In the genomic region with DNA sequence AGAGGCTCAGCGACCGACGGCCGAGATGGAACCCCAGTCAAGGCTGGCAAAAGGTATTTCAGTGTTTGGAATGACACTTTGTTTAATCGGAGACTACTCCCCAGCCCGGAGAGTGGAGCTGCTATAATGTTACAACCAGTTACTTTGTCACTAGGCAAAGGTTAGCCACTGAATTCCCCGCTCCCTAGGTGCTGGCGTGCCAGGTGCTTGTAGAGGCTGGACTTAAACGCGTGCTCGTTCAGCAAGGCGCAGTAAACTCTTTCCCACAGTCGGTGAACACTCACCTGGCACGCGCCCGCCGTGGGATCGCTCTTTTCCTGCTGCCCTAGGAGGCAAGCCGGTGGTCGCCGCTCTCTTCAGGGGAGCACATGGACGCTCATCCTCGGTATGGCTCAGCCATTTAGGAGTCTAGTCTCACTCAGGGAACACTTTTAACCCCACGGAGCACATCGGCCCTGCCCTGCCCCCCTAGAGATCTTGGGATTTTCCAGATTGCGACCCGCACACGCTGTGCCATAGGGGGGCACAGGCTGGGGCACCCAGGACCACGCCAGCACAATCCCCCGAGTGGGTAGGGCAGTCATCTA, we compare ENCODE assay signal across 8 mouse cellular contexts. TPM values are rescaled to one million over a fixed set of nuclear protein-coding genes. Genes with fewer than 3 reads are reported as not detected.
DNase-seq lines count a peak whose midpoint lies in the region; ATAC-seq and TF ChIP-seq lines count a peak whose summit lies in the region.

No protein-coding gene starts in this region.

- H3K27ac ChIP-seq in heart, embryonic 10.5 days: peak overlapping the region; percentile 89
- peak overlapping the region; percentile 91 for H3K27ac ChIP-seq in hindbrain, embryonic 10.5 days
- H3K27ac ChIP-seq in liver, embryonic 12.5 days: peak overlapping the region; percentile 69
- peak overlapping the region; percentile 90 for H3K27ac ChIP-seq in testis, adult 2 months (ENCODE audit: control insufficient read depth, insufficient read depth, low read depth, low read length)

- H3K9me3 ChIP-seq in heart, embryonic 10.5 days: no peaks in the 10 kb centered on the region
- H3K9me3 ChIP-seq in G1E (replicated peaks): no peaks in the 10 kb centered on the region
- no peaks in the 10 kb centered on the region for H3K9me3 ChIP-seq in hindbrain, embryonic 10.5 days
- H3K9me3 ChIP-seq in liver, embryonic 12.5 days (replicated peaks): no peaks in the 10 kb centered on the region

- H3K4me3 ChIP-seq in heart, embryonic 10.5 days: peak overlapping the region; percentile 76
- peak overlapping the region; percentile 91 for H3K4me3 ChIP-seq in G1E (ENCODE audit: low read depth, low read length)
- peak overlapping the region; percentile 83 for H3K4me3 ChIP-seq in hindbrain, embryonic 10.5 days
- H3K4me3 ChIP-seq in liver, embryonic 12.5 days: peak overlapping the region; percentile 95
- H3K4me3 ChIP-seq in testis, adult 2 months (ENCODE audit: control insufficient read depth, low read depth, low read length): peak overlapping the region; percentile 94

- intact Hi-C loops in heart, postnatal 14 days (cut with DNase I): no loop called here

- H3K9ac ChIP-seq in liver, embryonic 12.5 days: peak overlapping the region; percentile 96

- no peak for TF ChIP-seq POLR2A in testis, adult 2 months (IDR thresholded peaks at IDR 0.05; ENCODE audit: control insufficient read depth, low read depth, low read length)

- H3K4me1 ChIP-seq in heart, embryonic 10.5 days: peaks cover 62% of the 10 kb centered on the region
- peaks cover 71% of the 10 kb centered on the region for H3K4me1 ChIP-seq in G1E (ENCODE audit: insufficient read depth, low read depth, low read length)
- peaks cover 64% of the 10 kb centered on the region for H3K4me1 ChIP-seq in hindbrain, embryonic 10.5 days (replicated peaks)
- peaks cover 76% of the 10 kb centered on the region for H3K4me1 ChIP-seq in liver, embryonic 12.5 days
- H3K4me1 ChIP-seq in testis, adult 2 months (ENCODE audit: control insufficient read depth, insufficient read depth, low read length): peaks cover 29% of the 10 kb centered on the region

- H3K27me3 ChIP-seq in heart, embryonic 10.5 days (ENCODE audit: insufficient read depth, poor library complexity, severe bottlenecking): peaks cover 5% of the 10 kb centered on the region; the same call in 1 of the 2 replicates
- no peaks in the 10 kb centered on the region for H3K27me3 ChIP-seq in G1E (ENCODE audit: insufficient read depth, low read length)
- peaks cover 13% of the 10 kb centered on the region; the same call in 1 of the 2 replicates for H3K27me3 ChIP-seq in hindbrain, embryonic 10.5 days (ENCODE audit: insufficient read depth, poor library complexity, severe bottlenecking)
- no peaks in the 10 kb centered on the region for H3K27me3 ChIP-seq in liver, embryonic 12.5 days (replicated peaks)
- H3K27me3 ChIP-seq in testis, adult 2 months (ENCODE audit: control insufficient read depth, insufficient read depth, low read length): no peaks in the 10 kb centered on the region

- ATAC-seq in G1E (ENCODE audit: extremely low read depth, insufficient number of reproducible peaks, low FRiP score, poor library complexity, severe bottlenecking): no peak
- peak; percentile 9 for ATAC-seq in liver, embryonic 12.5 days

- 0 out of 2 replicates have a peak, but pooled peaks cover 6% of the 10 kb centered on the region for H3K36me3 ChIP-seq in heart, embryonic 10.5 days
- H3K36me3 ChIP-seq in G1E (replicated peaks): peaks cover 57% of the 10 kb centered on the region
- H3K36me3 ChIP-seq in hindbrain, embryonic 10.5 days: peaks cover 11% of the 10 kb centered on the region; the same call in 1 of the 2 replicates
- peaks cover 22% of the 10 kb centered on the region for H3K36me3 ChIP-seq in liver, embryonic 12.5 days
- no peaks in the 10 kb centered on the region for H3K36me3 ChIP-seq in testis, adult 2 months (ENCODE audit: control insufficient read depth, insufficient read depth, low read length)

- DNase-seq in heart, embryonic 10.5 days (ENCODE audit: low spot score): no peak
- DNase-seq in heart, postnatal 14 days: no peak
- peak; percentile 30 for DNase-seq in G1E (ENCODE audit: low spot score)
- DNase-seq in hindbrain, embryonic 10.5 days (ENCODE audit: low spot score): no peak
- DNase-seq in urinary bladder, postnatal 4 days (ENCODE audit: low spot score in 2 of 2): no peak
- no peak for DNase-seq in thymus, postnatal 0 days (ENCODE audit: low spot score)

- H3K4me2 ChIP-seq in liver, embryonic 12.5 days: peak overlapping the region; percentile 94

- WGBS in heart, embryonic 10.5 days: 2% methylated on average over 30 of the region's 30 CpGs
- WGBS in hindbrain, embryonic 10.5 days: 4% methylated on average over 30 of the region's 30 CpGs
- WGBS in liver, embryonic 12.5 days (ENCODE audit: insufficient replicate concordance): 2% methylated on average over 30 of the region's 30 CpGs

- TF ChIP-seq CTCF in G1E (IDR thresholded peaks at IDR 0.05; ENCODE audit: low read depth, low read length): no peak
- no peak for TF ChIP-seq CTCF in testis, adult 2 months (IDR thresholded peaks at IDR 0.05; ENCODE audit: control insufficient read depth, insufficient read depth, insufficient replicate concordance, low read depth, low read length)

RNA-seq across cellular contexts. Expression of gene Map2k3, which starts 0.5 kb away (rescaled TPM):
- polyA plus RNA-seq in heart, embryonic 10.5 days (2016; fragmentation: Nextera tagmentation; extraction: Ambion mirVana): 86.5 and 91.3 TPM in 2 replicates
- total RNA-seq in heart, postnatal 14 days (2021): 10 to 100 TPM; 71.2 to 77.8 TPM
- total RNA-seq in G1E (2014; fragmentation: Nextera tagmentation): 24.6 and 32.1 TPM in 2 replicates
- total RNA-seq in G1E (2017): 22.1 and 30.6 TPM in 2 replicates
- 189 and 219 TPM in 2 replicates for polyA plus RNA-seq in G1E (2012)
- 55.9 and 67.5 TPM in 2 replicates for polyA plus RNA-seq in hindbrain, embryonic 10.5 days (2016; fragmentation: Nextera tagmentation; extraction: Ambion mirVana)
- polyA plus RNA-seq in liver, embryonic 12.5 days (2016; fragmentation: Nextera tagmentation; extraction: Ambion mirVana): 170 and 173 TPM in 2 replicates
- polyA plus RNA-seq in testis, adult 2 months (2012; rRNA removed): 36.6 and 36.8 TPM in 2 replicates
- polyA plus RNA-seq in thymus, postnatal 0 days (2015; fragmentation: Nextera tagmentation; extraction: Ambion mirVana): 70.5 and 73.5 TPM in 2 replicates

RNA-seq across cellular contexts. Expression of gene Natd1, which starts 16.8 kb away (rescaled TPM):
- 25.5 and 28.6 TPM in 2 replicates for polyA plus RNA-seq in heart, embryonic 10.5 days (2016; fragmentation: Nextera tagmentation; extraction: Ambion mirVana)
- 10 to 100 TPM; 14.5 to 17.4 TPM for total RNA-seq in heart, postnatal 14 days (2021)
- 10.5 and 10.9 TPM in 2 replicates for total RNA-seq in G1E (2014; fragmentation: Nextera tagmentation)
- 6.4 and 7.7 TPM in 2 replicates for total RNA-seq in G1E (2017)
- 5.4 and 5.9 TPM in 2 replicates for polyA plus RNA-seq in G1E (2012)
- 22.1 and 26.3 TPM in 2 replicates for polyA plus RNA-seq in hindbrain, embryonic 10.5 days (2016; fragmentation: Nextera tagmentation; extraction: Ambion mirVana)
- 9.3 and 9.6 TPM in 2 replicates for polyA plus RNA-seq in liver, embryonic 12.5 days (2016; fragmentation: Nextera tagmentation; extraction: Ambion mirVana)
- polyA plus RNA-seq in testis, adult 2 months (2012; rRNA removed): 34.6 and 39.6 TPM in 2 replicates
- polyA plus RNA-seq in thymus, postnatal 0 days (2015; fragmentation: Nextera tagmentation; extraction: Ambion mirVana): 11.9 and 15.0 TPM in 2 replicates

RNA-seq across cellular contexts. Expression of gene Tmem11, which starts 52.3 kb away (rescaled TPM):
- 77.3 and 80.5 TPM in 2 replicates for polyA plus RNA-seq in heart, embryonic 10.5 days (2016; fragmentation: Nextera tagmentation; extraction: Ambion mirVana)
- total RNA-seq in heart, postnatal 14 days (2021): 10 to 100 TPM; 30.0 to 33.3 TPM
- 32.5 and 38.0 TPM in 2 replicates for total RNA-seq in G1E (2014; fragmentation: Nextera tagmentation)
- 56.3 and 60.2 TPM in 2 replicates for total RNA-seq in G1E (2017)
- polyA plus RNA-seq in G1E (2012): 29.6 and 29.8 TPM in 2 replicates
- 68.7 and 75.6 TPM in 2 replicates for polyA plus RNA-seq in hindbrain, embryonic 10.5 days (2016; fragmentation: Nextera tagmentation; extraction: Ambion mirVana)
- 38.1 and 40.0 TPM in 2 replicates for polyA plus RNA-seq in liver, embryonic 12.5 days (2016; fragmentation: Nextera tagmentation; extraction: Ambion mirVana)
- 15.6 TPM in 2 replicates for polyA plus RNA-seq in testis, adult 2 months (2012; rRNA removed)
- 46.0 and 52.0 TPM in 2 replicates for polyA plus RNA-seq in thymus, postnatal 0 days (2015; fragmentation: Nextera tagmentation; extraction: Ambion mirVana)
